Mouse (Mus musculus): Measurements from ENCODE around the gene Tango6.

DNA sequence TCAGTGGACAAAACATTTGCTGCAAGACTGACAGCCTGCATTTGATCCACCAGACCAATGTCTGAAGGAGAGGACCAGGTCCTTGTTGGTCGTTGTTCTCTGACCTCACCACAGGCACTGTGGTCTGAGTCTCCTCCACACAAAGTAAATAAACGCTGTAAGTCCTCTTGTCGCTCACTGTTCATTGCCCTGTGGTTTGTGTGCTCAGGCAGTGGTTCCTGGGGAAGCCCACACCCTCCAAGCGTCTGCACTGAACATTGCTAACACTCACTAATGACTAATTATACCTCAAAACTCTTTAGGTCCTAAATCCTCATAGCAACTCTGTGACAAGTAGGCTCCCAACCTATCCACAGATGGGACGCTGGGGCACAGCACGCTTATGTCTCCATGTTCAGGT is 153.7 kb downstream of the Tango6 start:
- TF ChIP-seq POLR2A (IDR thresholded peaks at IDR 0.05; ENCODE audit: borderline replicate concordance, extremely low read depth, insufficient read depth, insufficient read length, poor library complexity, severe bottlenecking) (no peak), CTCF (IDR thresholded peaks at IDR 0.05; ENCODE audit: borderline replicate concordance, extremely low read depth, insufficient read depth, insufficient read length) (no peak)

Data from brain, embryonic 14.5 days (tissue).